Mouse (Mus musculus) stomach, postnatal 0 days (tissue): ENCODE results near the gene Rhoj.

ENCODE experiments used
- CTCF ChIP-seq: IDR thresholded peaks from 2 replicates; pipeline ENCODE4 v1.5.1; 2016; ENCODE audit warnings: antibody characterized with exemption, low read depth, mild to moderate bottlenecking, moderate library complexity
- EP300 ChIP-seq: optimal IDR thresholded peaks from 2 replicates; pipeline ENCODE3; 2016; ENCODE audit warnings: antibody characterized with exemption

GRCm38 (mm10) chr12:75350750-75351149 is 42.6 kb downstream of the Rhoj start:
- TF ChIP-seq EP300 (no peak), CTCF (no peak)
